Mouse (Mus musculus) gastrocnemius, postnatal 36 days (tissue): ENCODE data around the gene Mtus2. TPM values are rescaled to one million over a fixed set of nuclear protein-coding genes. Genes with fewer than 3 reads are reported as not detected.

ENCODE experiments used
- DNase-seq, 2 experiments: peaks; one replicate each; pipeline ENCODE4 v3.0.0; 2022
- intact Hi-C: fragments of 180-260 bp; cut with DNase I; formaldehyde crosslinking; loops from one replicate; pipeline ENCODE4 v1.15.1; 2025
- total RNA-seq, 2 experiments: library from RNA; stranded (reverse); gene quantifications; 2 replicates each; pipeline ENCODE4 v1.2.3; 2021

Gene Mtus2
- total RNA-seq, 2 experiments from 2014 or later, result 0.08 to 0.25 TPM

GRCm38 (mm10) chr5:148094640-148095039 is 137.5 kb downstream of the Mtus2 start:
- intact Hi-C loops, result no loop called here

GRCm38 (mm10) chr5:148099356-148099755 is 142.2 kb downstream of the Mtus2 start:
- intact Hi-C loops, result no loop called here
- no peak for DNase-seq

More at GRCm38 (mm10) chr5:148094640-148095039, 137.5 kb downstream of the Mtus2 start:
- no peak for DNase-seq

GRCm38 (mm10) chr5:148107324-148107723 is 150.2 kb downstream of the Mtus2 start:
- intact Hi-C loops, result no loop called here
- DNase-seq, result no peak

- intact Hi-C loops, result no loop called here
- DNase-seq, result no peak
Observed at GRCm38 (mm10) chr5:148107890-148108289, 150.8 kb downstream of the Mtus2 start.

- DNase-seq, result no peak
- intact Hi-C loops, result no loop called here
Observed at GRCm38 (mm10) chr5:148108314-148108713, 151.2 kb downstream of the Mtus2 start.

- intact Hi-C loops, result no loop called here
- DNase-seq, result no peak
Observed at GRCm38 (mm10) chr5:148115207-148115817, 158.2 kb downstream of the Mtus2 start.

- no peak for DNase-seq
- intact Hi-C loops, result no loop called here
Observed at GRCm38 (mm10) chr5:148124354-148124753, 167.2 kb downstream of the Mtus2 start.

GRCm38 (mm10) chr5:148130691-148131457 is 173.8 kb downstream of the Mtus2 start:
- DNase-seq, result peak in 1 of 2 experiments; percentile 15
- intact Hi-C loops, result no loop called here

GRCm38 (mm10) chr5:148131458-148132131 is 174.5 kb downstream of the Mtus2 start:
- intact Hi-C loops, result no loop called here
- peak in 1 of 2 experiments; percentile 24 for DNase-seq

GRCm38 (mm10) chr5:148133448-148134060 is 176.4 kb downstream of the Mtus2 start:
- intact Hi-C loops, result no loop called here
- DNase-seq, result no peak

GRCm38 (mm10) chr5:148141662-148142061 is 184.5 kb downstream of the Mtus2 start:
- intact Hi-C loops, result no loop called here

GRCm38 (mm10) chr5:148146200-148146823 is 189.2 kb downstream of the Mtus2 start:
- intact Hi-C loops, result no loop called here
- DNase-seq, result no peak

More at GRCm38 (mm10) chr5:148141662-148142061, 184.5 kb downstream of the Mtus2 start:
- DNase-seq, result no peak

- intact Hi-C loops, result no loop called here
- DNase-seq, result no peak
Observed at GRCm38 (mm10) chr5:148151894-148152599, 194.9 kb downstream of the Mtus2 start.

- DNase-seq, result no peak
- intact Hi-C loops, result no loop called here
Observed at GRCm38 (mm10) chr5:148152600-148153402, 195.7 kb downstream of the Mtus2 start.

- intact Hi-C loops, result no loop called here
- DNase-seq, result no peak
Observed at GRCm38 (mm10) chr5:148153403-148153713, 196.2 kb downstream of the Mtus2 start.

GRCm38 (mm10) chr5:148154727-148155126 is 197.6 kb downstream of the Mtus2 start:
- DNase-seq, result no peak
- intact Hi-C loops, result no loop called here

GRCm38 (mm10) chr5:148159328-148159727 is 202.2 kb downstream of the Mtus2 start:
- intact Hi-C loops, result no loop called here

GRCm38 (mm10) chr5:148160529-148161154 is 203.5 kb downstream of the Mtus2 start:
- intact Hi-C loops, result no loop called here

More at GRCm38 (mm10) chr5:148159328-148159727, 202.2 kb downstream of the Mtus2 start:
- DNase-seq, result no peak

GRCm38 (mm10) chr5:148165111-148165510 is 208.0 kb downstream of the Mtus2 start:
- no peak for DNase-seq
- intact Hi-C loops, result no loop called here

More at GRCm38 (mm10) chr5:148160529-148161154, 203.5 kb downstream of the Mtus2 start:
- no peak for DNase-seq
